Mouse (Mus musculus) embryonic facial prominence, embryonic 10.5 days (tissue): ENCODE results near the gene Sh3bgrl2. TPM values are rescaled to one million over a fixed set of nuclear protein-coding genes. Genes with fewer than 3 reads are reported as not detected.

Source experiments
- DNase-seq: peaks from one replicate; pipeline ENCODE4 v3.0.0-alpha.2; 2017; ENCODE audit warnings: low spot score
- H3K27ac ChIP-seq: fragments of 300-500 bp; sonication (generic); replicated peaks from 2 replicates; pipeline ENCODE4 v1.5.1; 2016; ENCODE audit warnings: mild to moderate bottlenecking
- H3K27me3 ChIP-seq: fragments of 300-500 bp; sonication (generic); replicated peaks from 2 replicates; pipeline ENCODE4 v1.6.1; 2016; ENCODE audit warnings: low read depth, mild to moderate bottlenecking; ENCODE audit not compliant: poor library complexity, severe bottlenecking
- H3K36me3 ChIP-seq: fragments of 300-500 bp; sonication (generic); replicated peaks from 2 replicates; pipeline ENCODE4 v1.6.1; 2016; ENCODE audit warnings: mild to moderate bottlenecking, moderate library complexity
- H3K4me1 ChIP-seq: fragments of 300-500 bp; sonication (generic); 2 replicates; pipeline ENCODE4 v1.6.1; 2016
- H3K4me3 ChIP-seq: fragments of 300-500 bp; sonication (generic); 2 replicates; pipeline ENCODE4 v1.5.1; 2016; ENCODE audit warnings: mild to moderate bottlenecking, moderate library complexity
- H3K9me3 ChIP-seq: fragments of 300-500 bp; sonication (generic); 2 replicates; pipeline ENCODE4 v1.6.1; 2016; ENCODE audit warnings: mild to moderate bottlenecking
- WGBS: fragments of 180-500 bp; shearing (Covaris S2); methylation state at CpG from one replicate; pipeline ENCODE4 v1.1.7; 2016; 5-methylcytosine and 5-hydroxymethylcytosine counted together
- polyA plus RNA-seq: library from polyadenylated mRNA; unstranded; fragments of >200 nt; fragmentation: Nextera tagmentation; extraction: Ambion mirVana; gene quantifications from 2 replicates; pipeline ENCODE4 v1.2.1, GENCODE M21; 2016

The Sh3bgrl2 gene
- polyA plus RNA-seq, 1 experiment from 2014 or later, result 15.3 TPM

- Histone ChIP-seq H3K9me3 (no peaks in the 10 kb centered on the region), H3K27me3 (peaks cover 33% of the 10 kb centered on the region), H3K4me3 (no peak overlapping the region), H3K27ac (no peak overlapping the region), H3K4me1 (peaks cover 7% of the 10 kb centered on the region), H3K36me3 (no peaks in the 10 kb centered on the region)
- DNase-seq, result no peak
Observed at GRCm38 (mm10) chr9:83545240-83545639, 2.9 kb upstream of the Sh3bgrl2 start.

DNA sequence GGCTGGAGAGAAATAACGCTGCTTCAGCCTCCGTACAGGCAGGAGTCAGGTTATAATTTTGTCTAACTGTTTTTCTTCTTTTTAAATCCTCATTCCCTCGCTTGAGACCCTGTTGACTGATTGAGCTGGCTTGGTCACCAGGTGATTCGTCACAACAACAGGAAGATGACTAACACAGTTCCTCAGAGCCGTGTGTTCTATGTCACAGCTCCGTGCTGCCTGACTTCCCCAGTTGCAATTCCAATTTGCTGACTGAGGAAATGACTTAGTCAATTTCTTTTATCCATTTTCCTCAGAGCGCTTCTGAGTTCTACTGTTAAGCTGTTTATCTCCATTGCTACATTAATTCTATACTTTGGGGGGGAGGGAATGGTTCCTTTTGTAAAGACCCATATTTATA, 1.8 kb upstream of the Sh3bgrl2 start:
- peaks cover 34% of the 10 kb centered on the region for H3K27me3 ChIP-seq

DNA sequence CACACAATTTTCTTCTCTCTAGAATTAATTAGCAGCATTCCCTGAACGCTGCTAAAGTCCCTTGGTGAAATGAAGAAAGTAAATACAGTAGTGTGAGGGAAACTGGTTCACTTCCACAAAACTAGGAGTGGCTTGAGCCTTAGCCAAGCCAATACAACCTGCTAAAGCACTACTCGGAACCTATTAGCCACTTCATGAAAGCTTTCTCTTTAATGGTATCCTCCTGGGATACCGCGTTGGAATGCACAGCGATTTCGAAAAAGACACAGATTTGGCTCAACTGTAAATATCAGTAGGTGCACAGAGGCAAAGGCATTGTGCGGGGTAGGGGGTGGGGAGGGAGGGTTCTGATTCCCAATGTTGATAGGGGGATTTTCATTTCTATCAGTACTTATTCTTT, 898 bp upstream of the Sh3bgrl2 start:
- Histone ChIP-seq H3K27me3 (peaks cover 34% of the 10 kb centered on the region), H3K9me3 (no peaks in the 10 kb centered on the region), H3K4me3 (no peak overlapping the region), H3K4me1 (peaks cover 18% of the 10 kb centered on the region), H3K27ac (no peak overlapping the region), H3K36me3 (no peaks in the 10 kb centered on the region)
- WGBS, result 81% methylated on average over 7 of the region's 7 CpGs
- no peak for DNase-seq

More for the DNA sequence above, 1.8 kb upstream of the Sh3bgrl2 start:
- no peak for DNase-seq
- Histone ChIP-seq H3K27ac (no peak overlapping the region), H3K4me3 (no peak overlapping the region), H3K9me3 (no peaks in the 10 kb centered on the region), H3K4me1 (peaks cover 11% of the 10 kb centered on the region), H3K36me3 (no peaks in the 10 kb centered on the region)
- 87% methylated on average over 7 of the region's 7 CpGs for WGBS

DNA sequence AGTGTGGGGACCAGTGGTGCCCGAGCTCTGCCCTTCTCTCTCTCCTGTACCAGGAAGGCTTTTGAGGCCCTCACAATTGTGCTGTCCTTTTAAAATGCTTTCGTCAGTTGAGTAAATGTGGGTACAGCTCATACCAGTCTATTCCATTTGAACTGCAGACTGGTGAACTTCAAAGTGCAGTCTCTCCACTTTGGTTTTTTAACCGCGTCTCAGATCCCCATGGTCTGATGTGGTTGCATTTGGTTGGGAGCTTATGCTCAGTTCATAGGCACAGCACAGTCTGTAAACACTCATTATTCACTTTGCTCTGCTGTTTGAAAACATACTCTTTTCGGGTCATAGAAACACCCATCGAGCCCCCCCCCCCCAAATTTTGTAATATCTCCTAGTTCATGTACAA, 1.7 kb downstream of the Sh3bgrl2 start:
- no peak overlapping the region for H3K4me3 ChIP-seq
- H3K4me1 ChIP-seq, result peaks cover 28% of the 10 kb centered on the region
- H3K9me3 ChIP-seq, result no peaks in the 10 kb centered on the region
- no peak for DNase-seq
- 88% methylated on average over 6 of the region's 6 CpGs for WGBS
- H3K27me3 ChIP-seq, result peaks cover 34% of the 10 kb centered on the region
- no peaks in the 10 kb centered on the region for H3K36me3 ChIP-seq
- no peak overlapping the region for H3K27ac ChIP-seq

- H3K27me3 ChIP-seq, result peaks cover 34% of the 10 kb centered on the region
- H3K27ac ChIP-seq, result no peak overlapping the region
- H3K4me1 ChIP-seq, result peaks cover 33% of the 10 kb centered on the region
- no peaks in the 10 kb centered on the region for H3K9me3 ChIP-seq
- H3K4me3 ChIP-seq, result no peak overlapping the region
- no peaks in the 10 kb centered on the region for H3K36me3 ChIP-seq
- WGBS, result 84% methylated on average over 7 of the region's 7 CpGs
- DNase-seq, result no peak
Observed at GRCm38 (mm10) chr9:83551116-83551515, 3.0 kb downstream of the Sh3bgrl2 start.

DNA sequence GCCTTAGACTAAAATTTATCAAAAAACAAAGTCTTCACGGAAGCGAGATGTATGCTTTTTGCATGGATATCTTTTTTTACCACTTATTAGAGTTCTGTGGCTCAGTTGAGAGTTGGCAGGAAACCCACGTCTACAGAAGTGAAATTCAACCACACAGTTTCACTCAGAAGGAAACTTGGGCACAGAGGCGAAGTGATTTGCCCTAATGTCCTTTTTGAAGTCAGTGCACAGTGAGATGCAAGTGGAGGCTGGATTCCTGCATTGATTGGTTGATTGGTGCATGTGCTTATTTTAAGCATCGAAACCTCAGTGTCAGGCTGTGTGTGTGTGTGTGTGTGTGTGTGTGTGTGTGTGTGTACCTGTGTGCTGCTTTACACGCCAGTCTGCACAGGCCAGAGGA, 3.5 kb downstream of the Sh3bgrl2 start:
- Histone ChIP-seq H3K36me3 (no peaks in the 10 kb centered on the region), H3K9me3 (no peaks in the 10 kb centered on the region), H3K27ac (no peak overlapping the region), H3K27me3 (peaks cover 34% of the 10 kb centered on the region), H3K4me1 (peaks cover 38% of the 10 kb centered on the region), H3K4me3 (no peak overlapping the region)
- DNase-seq, result no peak
- 84% methylated on average over 6 of the region's 6 CpGs for WGBS

DNA sequence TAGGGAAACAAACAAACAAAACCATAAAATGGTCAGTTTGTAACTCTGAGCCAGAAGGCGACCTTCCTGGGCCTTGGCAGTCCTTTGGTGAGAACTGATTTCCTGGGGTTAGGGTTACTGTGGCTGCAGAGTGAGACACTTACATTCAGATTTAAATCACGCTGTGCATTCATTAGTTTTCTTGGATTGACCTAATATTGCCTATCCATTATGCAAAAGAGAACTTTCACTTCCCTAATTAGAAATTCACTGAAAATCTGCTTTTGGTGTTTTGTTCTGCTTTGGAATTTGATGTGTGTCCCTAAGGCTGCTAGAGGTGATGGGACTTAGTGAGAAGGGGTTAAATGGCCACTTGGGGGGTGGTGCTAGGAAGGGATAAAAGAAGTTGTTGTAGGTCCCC, 7.5 kb downstream of the Sh3bgrl2 start:
- no peaks in the 10 kb centered on the region for H3K9me3 ChIP-seq
- H3K36me3 ChIP-seq, result no peaks in the 10 kb centered on the region
- H3K4me3 ChIP-seq, result no peak overlapping the region
- no peak overlapping the region for H3K27ac ChIP-seq
- no peaks in the 10 kb centered on the region for H3K27me3 ChIP-seq
- 72% methylated on average over 2 of the region's 2 CpGs for WGBS
- H3K4me1 ChIP-seq, result peaks cover 67% of the 10 kb centered on the region
- DNase-seq, result no peak

DNA sequence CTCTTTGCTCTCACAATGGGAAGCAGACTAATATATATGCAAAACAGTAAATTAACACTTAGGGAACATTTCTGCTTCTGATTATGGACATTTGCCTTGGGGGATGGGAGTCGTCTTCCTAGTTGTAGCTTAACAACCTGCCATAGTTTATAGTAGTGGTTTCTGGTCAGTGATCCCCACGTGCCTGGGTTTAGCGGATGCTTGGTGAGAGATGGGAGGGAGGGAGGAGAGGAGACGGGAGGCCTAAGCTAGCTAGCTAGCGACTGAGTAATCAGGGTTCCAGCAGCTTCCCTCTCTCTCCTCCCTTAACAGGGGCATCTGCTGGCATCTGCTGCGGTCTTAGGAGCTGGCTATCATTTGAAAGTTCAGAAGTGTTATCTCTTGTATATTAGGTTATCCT, 8.1 kb downstream of the Sh3bgrl2 start:
- no peaks in the 10 kb centered on the region for H3K9me3 ChIP-seq
- WGBS, result 37% methylated on average over 6 of the region's 6 CpGs
- peaks cover 68% of the 10 kb centered on the region for H3K4me1 ChIP-seq
- no peak for DNase-seq
- no peak overlapping the region for H3K4me3 ChIP-seq
- H3K27ac ChIP-seq, result 0 out of 2 replicates have a peak overlapping the region, but pooled peaks have one; percentile 45
- no peaks in the 10 kb centered on the region for H3K27me3 ChIP-seq
- no peaks in the 10 kb centered on the region for H3K36me3 ChIP-seq

- H3K9me3 ChIP-seq, result no peaks in the 10 kb centered on the region
- no peaks in the 10 kb centered on the region for H3K36me3 ChIP-seq
- DNase-seq, result peak; percentile 48
- no peaks in the 10 kb centered on the region for H3K27me3 ChIP-seq
- 36% methylated on average over 10 of the region's 10 CpGs for WGBS
- H3K4me1 ChIP-seq, result peaks cover 62% of the 10 kb centered on the region
- H3K27ac ChIP-seq, result peak overlapping the region; percentile 71
- H3K4me3 ChIP-seq, result no peak overlapping the region
Observed at GRCm38 (mm10) chr9:83556780-83557771, 8.9 kb downstream of the Sh3bgrl2 start.

DNA sequence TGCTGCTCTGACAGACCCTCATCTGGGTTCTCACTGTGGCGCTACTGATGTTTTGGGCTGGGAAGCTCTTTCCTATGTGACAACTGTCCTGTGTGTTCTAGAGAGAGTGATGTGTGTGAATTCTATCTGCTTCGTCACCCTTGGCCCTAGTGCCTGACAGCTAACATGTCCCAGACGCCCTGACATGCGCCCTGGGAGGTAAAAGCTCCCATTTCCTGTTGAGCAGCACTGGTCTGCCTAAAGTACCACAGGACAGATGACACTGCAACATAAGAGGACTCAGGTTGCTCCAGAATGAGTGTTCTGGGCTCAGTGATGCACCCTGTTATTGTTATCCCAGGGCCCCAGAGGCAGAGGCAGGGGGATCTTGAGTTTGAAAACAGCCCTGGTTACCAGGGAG, 12.5 kb downstream of the Sh3bgrl2 start:
- no peaks in the 10 kb centered on the region for H3K27me3 ChIP-seq
- H3K36me3 ChIP-seq, result no peaks in the 10 kb centered on the region
- 64% methylated on average over 4 of the region's 4 CpGs for WGBS
- no peak for DNase-seq
- H3K9me3 ChIP-seq, result no peaks in the 10 kb centered on the region
- no peak overlapping the region for H3K27ac ChIP-seq
- no peak overlapping the region for H3K4me3 ChIP-seq
- peaks cover 68% of the 10 kb centered on the region for H3K4me1 ChIP-seq

GRCm38 (mm10) chr9:83562889-83563288, 14.8 kb downstream of the Sh3bgrl2 start:
- WGBS, result 89% methylated on average over 7 of the region's 7 CpGs
- Histone ChIP-seq H3K27me3 (no peaks in the 10 kb centered on the region), H3K4me1 (peaks cover 65% of the 10 kb centered on the region)

GRCm38 (mm10) chr9:83563808-83564549, 15.9 kb downstream of the Sh3bgrl2 start:
- no peaks in the 10 kb centered on the region for H3K27me3 ChIP-seq
- no peak for DNase-seq
- H3K9me3 ChIP-seq, result no peaks in the 10 kb centered on the region
- peaks cover 61% of the 10 kb centered on the region for H3K4me1 ChIP-seq
- 0 out of 2 replicates have a peak overlapping the region, but pooled peaks have one; percentile 52 for H3K27ac ChIP-seq
- no peak overlapping the region for H3K4me3 ChIP-seq
- H3K36me3 ChIP-seq, result no peaks in the 10 kb centered on the region
- 51% methylated on average over 16 of the region's 16 CpGs for WGBS

More at GRCm38 (mm10) chr9:83562889-83563288, 14.8 kb downstream of the Sh3bgrl2 start:
- Histone ChIP-seq H3K4me3 (no peak overlapping the region), H3K9me3 (no peaks in the 10 kb centered on the region), H3K27ac (no peak overlapping the region), H3K36me3 (no peaks in the 10 kb centered on the region)
- no peak for DNase-seq
